Mouse (Mus musculus): ENCODE data around the gene Ppp4c.

GRCm38 (mm10) chr7:126767001-126767400 is 25.3 kb downstream of the Ppp4c start:
- no peak for TF ChIP-seq EP300 (IDR thresholded peaks at IDR 0.05)
- TF ChIP-seq CTCF (IDR thresholded peaks at IDR 0.05): no peak
